Mouse (Mus musculus) hindbrain, embryonic 14.5 days (tissue): ENCODE data around the gene Txnrd2. TPM values are rescaled to one million over a fixed set of nuclear protein-coding genes. Genes with fewer than 3 reads are reported as not detected.

ENCODE experiments used
- ATAC-seq: fragments of 200-750 bp; cut with Nextera tagmentation; 2 replicates; pipeline ENCODE4 v1.8.0; 2017; ENCODE audit warnings: moderate number of reproducible peaks, mild to moderate bottlenecking, moderate TSS enrichment, moderate library complexity; ENCODE audit not compliant: low FRiP score
- DNase-seq: peaks from one replicate; pipeline ENCODE4 v3.0.0-alpha.2; 2015; ENCODE audit warnings: low spot score
- H3K27ac ChIP-seq: fragments of 300-500 bp; sonication (generic); 2 replicates; pipeline ENCODE4 v1.5.1; 2014; ENCODE audit warnings: mild to moderate bottlenecking, moderate library complexity
- H3K27me3 ChIP-seq: fragments of 300-500 bp; sonication (generic); 2 replicates; pipeline ENCODE4 v1.6.1; 2014; ENCODE audit warnings: mild to moderate bottlenecking, low read length, mixed read lengths; ENCODE audit not compliant: control insufficient read depth, insufficient read depth
- H3K36me3 ChIP-seq: fragments of 300-500 bp; sonication (generic); replicated peaks from 2 replicates; pipeline ENCODE4 v1.6.1; 2014; ENCODE audit not compliant: control insufficient read depth, insufficient read depth
- H3K4me1 ChIP-seq: fragments of 300-500 bp; sonication (generic); replicated peaks from 2 replicates; pipeline ENCODE4 v1.6.1; 2014; ENCODE audit warnings: antibody characterized with exemption, low read length, mixed read lengths; ENCODE audit not compliant: control insufficient read depth, insufficient read depth
- H3K4me2 ChIP-seq: fragments of 300-500 bp; sonication (generic); replicated peaks from 2 replicates; pipeline ENCODE4 v1.6.1; 2014; ENCODE audit warnings: mild to moderate bottlenecking, moderate library complexity
- H3K4me3 ChIP-seq: fragments of 300-500 bp; sonication (generic); replicated peaks from 2 replicates; pipeline ENCODE4 v1.5.1; 2014; ENCODE audit warnings: mild to moderate bottlenecking, low read length
- H3K9ac ChIP-seq: fragments of 300-500 bp; sonication (generic); 2 replicates; pipeline ENCODE4 v1.6.1; 2014
- H3K9me3 ChIP-seq: fragments of 300-500 bp; sonication (generic); 2 replicates; pipeline ENCODE4 v1.6.1; 2016; ENCODE audit warnings: low read length; ENCODE audit not compliant: control insufficient read depth
- WGBS: fragments of 180-500 bp; shearing (Covaris S2); extraction: QIAGEN DNeasy Blood & Tissue Kit; methylation state at CpG from one replicate; pipeline ENCODE4 v1.1.7; 2014; 5-methylcytosine and 5-hydroxymethylcytosine counted together
- polyA plus RNA-seq: library from polyadenylated mRNA; unstranded; fragments of >200 nt; fragmentation: Nextera tagmentation; extraction: Ambion mirVana; gene quantifications from 2 replicates; pipeline ENCODE4 v1.2.1, GENCODE M21; 2014

Txnrd2 gene
- polyA plus RNA-seq, 1 experiment from 2014 or later: 26.0 TPM

DNA sequence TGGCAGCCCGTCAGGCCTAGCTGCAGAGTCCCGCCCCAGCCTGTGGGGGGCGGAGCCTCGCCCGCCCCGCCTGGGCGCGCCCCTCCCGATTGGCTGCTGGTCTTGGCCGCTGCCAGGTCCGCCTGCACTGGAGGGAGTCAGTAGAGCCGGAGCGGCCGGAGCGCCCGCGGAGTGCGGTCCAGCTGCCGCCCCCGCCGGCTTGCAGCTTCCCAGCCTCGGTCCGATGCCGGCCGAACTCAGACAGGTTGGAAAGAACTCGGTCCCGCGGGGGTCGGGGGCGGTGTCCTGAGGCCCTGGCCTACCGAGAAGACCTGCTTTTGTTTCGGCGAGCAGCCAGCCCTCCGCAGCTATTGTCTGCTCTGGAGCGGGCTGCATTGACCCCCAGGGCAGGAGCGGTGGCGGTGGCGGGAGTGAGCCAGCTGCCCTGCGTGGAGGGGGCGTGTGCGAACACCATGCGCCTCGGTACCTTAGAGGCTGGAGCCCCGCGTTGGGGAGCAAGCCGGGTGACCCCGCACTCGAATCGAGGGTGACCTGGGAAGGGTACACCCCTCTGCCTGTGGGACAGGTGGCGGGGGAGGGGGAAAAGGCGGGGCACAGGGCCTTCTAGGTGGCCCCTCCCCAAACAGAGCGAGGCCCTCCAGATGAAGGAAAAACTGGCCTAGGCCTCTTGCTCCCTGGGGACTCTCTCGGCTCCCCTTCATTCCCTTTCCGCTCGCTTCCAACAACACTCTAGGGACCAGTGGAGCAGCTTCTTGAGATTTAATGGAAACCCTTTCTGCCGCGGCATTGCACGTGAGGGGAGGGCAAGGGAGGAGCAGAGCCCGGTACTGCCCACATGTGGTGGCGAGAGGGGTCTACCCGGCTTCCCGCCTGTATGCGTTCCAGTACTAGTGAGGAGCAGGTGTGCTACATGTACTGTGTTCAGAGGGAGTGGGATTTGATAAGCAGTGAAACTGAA is 33.4 kb upstream of the Txnrd2 start:
- Histone ChIP-seq H3K4me3 (peak overlapping the region; percentile 50), H3K9ac (peak overlapping the region; percentile 68), H3K4me1 (peaks cover 51% of the 10 kb centered on the region), H3K27me3 (no peaks in the 10 kb centered on the region), H3K4me2 (peak overlapping the region; percentile 78), H3K36me3 (peaks cover 16% of the 10 kb centered on the region), H3K9me3 (no peaks in the 10 kb centered on the region), H3K27ac (peak overlapping the region; percentile 85)
- WGBS: under 1% methylated on average over 60 of the region's 63 CpGs
- ATAC-seq (peak; percentile 77), DNase-seq (peak; percentile 81)

DNA sequence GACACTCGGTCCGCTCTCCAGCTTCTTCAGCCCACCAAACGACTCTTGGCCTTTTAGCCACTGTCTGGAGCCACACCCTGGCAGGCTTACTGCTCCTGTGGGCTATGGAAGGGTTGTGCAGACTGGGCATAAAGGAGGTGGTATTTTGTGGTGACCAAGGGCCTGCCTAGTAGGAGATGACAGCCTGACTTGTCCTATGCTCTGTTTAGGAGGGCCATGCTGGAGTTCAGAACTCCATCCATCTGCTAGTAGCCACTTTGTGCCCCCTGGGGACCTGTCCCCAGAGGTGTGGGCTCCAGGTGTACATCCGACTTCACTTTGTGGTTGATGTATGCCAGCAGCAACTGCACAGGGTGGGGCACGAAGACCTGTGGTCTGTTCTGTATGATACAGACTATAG is 32.6 kb upstream of the Txnrd2 start:
- Histone ChIP-seq H3K27me3 (no peaks in the 10 kb centered on the region), H3K27ac (peak overlapping the region; percentile 85), H3K4me3 (peak overlapping the region; percentile 50), H3K4me2 (peak overlapping the region; percentile 78), H3K4me1 (peaks cover 42% of the 10 kb centered on the region), H3K36me3 (peaks cover 24% of the 10 kb centered on the region), H3K9me3 (no peaks in the 10 kb centered on the region), H3K9ac (peak overlapping the region; percentile 68)
- 39% methylated on average over 5 of the region's 5 CpGs for WGBS
- DNase-seq (no peak), ATAC-seq (no peak)

DNA sequence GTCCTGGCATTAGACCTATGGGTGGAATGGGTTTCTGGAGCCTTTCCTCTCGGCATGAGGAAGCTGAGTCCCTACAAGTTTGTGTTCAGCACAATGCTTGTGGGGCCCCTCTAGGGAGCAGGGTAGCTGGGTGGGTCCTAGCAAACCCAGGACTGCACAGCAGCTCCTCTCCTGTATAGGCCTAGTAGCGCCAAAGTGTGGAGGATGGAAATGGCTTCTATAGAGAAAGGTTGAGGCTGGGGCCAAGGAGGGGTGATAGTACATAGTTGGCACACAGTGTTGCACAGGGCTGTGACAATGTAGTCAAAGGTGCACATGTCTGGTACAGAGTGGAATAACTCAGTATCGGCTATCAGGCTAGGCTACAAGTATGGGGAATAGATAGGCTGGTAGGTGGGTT is 32.1 kb upstream of the Txnrd2 start:
- Histone ChIP-seq H3K9ac (peak overlapping the region; percentile 68; the same call in 1 of the 2 replicates), H3K4me3 (peak overlapping the region; percentile 50; the same call in 1 of the 2 replicates), H3K27me3 (no peaks in the 10 kb centered on the region), H3K27ac (peak overlapping the region; percentile 71; the same call in 1 of the 2 replicates), H3K4me2 (peak overlapping the region; percentile 78), H3K4me1 (peaks cover 41% of the 10 kb centered on the region), H3K36me3 (peaks cover 29% of the 10 kb centered on the region), H3K9me3 (no peaks in the 10 kb centered on the region)
- ATAC-seq (no peak), DNase-seq (no peak)
- WGBS: 55% methylated on average over 3 of the region's 3 CpGs

DNA sequence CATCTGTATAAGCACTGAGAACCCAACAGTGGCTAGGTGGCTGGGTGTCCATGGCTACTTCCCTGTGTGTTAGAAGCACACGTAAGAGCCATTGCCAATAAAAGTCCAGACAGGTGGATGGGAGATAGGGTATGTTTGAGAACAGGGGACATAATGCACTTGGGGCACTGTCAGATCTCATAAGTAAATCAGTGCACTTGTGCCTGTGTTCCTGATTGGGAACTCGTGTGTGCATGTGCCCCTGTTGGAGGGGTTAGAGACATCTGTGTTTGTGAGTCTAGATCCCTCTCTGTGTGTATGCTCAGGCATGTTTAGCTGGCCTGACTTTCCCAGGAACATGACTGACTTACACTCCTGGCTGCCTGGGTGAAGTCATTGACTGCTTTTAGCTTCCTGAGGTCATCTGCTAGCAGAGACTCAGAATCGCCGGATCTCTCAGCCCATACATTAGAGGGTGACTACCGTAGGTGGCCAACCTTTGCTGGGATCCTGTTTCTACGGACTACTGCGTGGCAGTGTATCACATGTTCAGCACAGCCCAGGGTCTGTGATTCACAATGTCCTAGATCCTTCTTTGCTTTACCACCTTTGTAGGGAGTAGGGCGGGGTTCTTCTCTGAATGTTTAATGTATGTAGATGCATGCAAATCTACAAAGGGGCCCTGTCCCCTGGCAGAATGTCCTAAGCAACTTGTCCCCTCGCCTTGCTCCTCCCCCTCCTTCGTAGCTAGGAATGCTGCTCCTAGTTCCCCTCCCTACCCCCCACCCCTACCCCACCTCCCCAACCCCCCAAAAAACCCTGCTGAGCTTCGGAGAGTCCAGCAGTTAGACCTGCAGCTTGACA is 31.2 kb upstream of the Txnrd2 start:
- 13% methylated on average over 11 of the region's 11 CpGs for WGBS
- Histone ChIP-seq H3K9me3 (no peaks in the 10 kb centered on the region), H3K36me3 (peaks cover 38% of the 10 kb centered on the region), H3K4me2 (peak overlapping the region; percentile 78), H3K9ac (peak overlapping the region; percentile 22), H3K4me3 (no peak overlapping the region), H3K27me3 (no peaks in the 10 kb centered on the region), H3K4me1 (peaks cover 50% of the 10 kb centered on the region), H3K27ac (peak overlapping the region; percentile 71)
- DNase-seq (no peak), ATAC-seq (0 out of 2 replicates have a peak, but pooled peaks have one; percentile 12)

DNA sequence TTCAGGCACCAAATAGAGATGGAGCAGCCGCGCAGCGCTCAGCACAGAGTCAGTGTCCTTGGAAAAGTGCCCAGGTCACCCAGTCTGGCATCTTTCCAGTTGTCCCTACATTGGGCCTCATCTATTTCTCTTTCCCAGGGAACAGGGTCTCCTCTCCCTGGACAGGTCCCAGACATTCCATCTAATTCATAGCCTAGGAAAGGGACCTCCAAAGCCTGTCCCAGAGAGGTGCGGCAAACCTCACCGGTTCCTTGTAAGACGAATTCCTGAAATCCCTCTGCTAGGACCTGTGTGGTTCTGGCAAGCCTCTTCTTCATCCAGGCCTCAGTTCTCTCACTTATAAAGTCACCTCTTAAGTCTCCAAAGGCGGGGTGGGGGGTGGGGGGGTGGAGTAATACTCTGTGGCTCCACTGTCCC is 30.6 kb upstream of the Txnrd2 start:
- 21% methylated on average over 6 of the region's 7 CpGs for WGBS
- Histone ChIP-seq H3K4me3 (no peak overlapping the region), H3K9me3 (no peaks in the 10 kb centered on the region), H3K9ac (no peak overlapping the region; the same call in 1 of the 2 replicates), H3K27ac (peak overlapping the region; percentile 79), H3K36me3 (peaks cover 43% of the 10 kb centered on the region), H3K27me3 (no peaks in the 10 kb centered on the region), H3K4me1 (peaks cover 57% of the 10 kb centered on the region), H3K4me2 (peak overlapping the region; percentile 25; the same call in 1 of the 2 replicates)
- peak; percentile 77 for DNase-seq
- 0 out of 2 replicates have a peak, but pooled peaks have one; percentile 6 for ATAC-seq

DNA sequence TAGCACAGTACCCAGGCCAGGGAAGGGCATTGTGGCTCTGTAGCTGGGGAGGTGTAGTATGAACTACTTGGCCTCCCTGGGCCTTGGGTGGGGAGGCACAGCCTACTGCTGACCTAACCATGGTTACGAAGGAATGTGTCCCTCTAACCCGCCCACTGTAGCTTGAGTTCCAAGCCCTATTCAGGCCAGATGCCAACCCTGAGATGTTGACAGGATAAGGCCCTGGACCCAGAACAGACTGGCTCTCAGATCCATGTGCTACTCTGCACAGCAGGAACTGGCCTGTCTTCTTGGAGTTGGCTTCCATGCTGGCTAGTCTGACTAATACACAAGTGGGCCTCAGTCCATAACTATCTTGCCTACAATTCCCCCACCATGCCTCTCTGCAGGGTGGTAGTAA is 30.0 kb upstream of the Txnrd2 start:
- DNase-seq (no peak), ATAC-seq (no peak)
- no peak overlapping the region; the same call in 1 of the 2 replicates for H3K9ac ChIP-seq
- H3K4me2 ChIP-seq: peak overlapping the region; percentile 25; the same call in 1 of the 2 replicates
- WGBS: 54% methylated on average over 2 of the region's 2 CpGs
- H3K4me3 ChIP-seq: no peak overlapping the region
- peaks cover 43% of the 10 kb centered on the region for H3K36me3 ChIP-seq
- peak overlapping the region; percentile 79 for H3K27ac ChIP-seq
- no peaks in the 10 kb centered on the region for H3K9me3 ChIP-seq
- no peaks in the 10 kb centered on the region for H3K27me3 ChIP-seq
- H3K4me1 ChIP-seq: peaks cover 61% of the 10 kb centered on the region

DNA sequence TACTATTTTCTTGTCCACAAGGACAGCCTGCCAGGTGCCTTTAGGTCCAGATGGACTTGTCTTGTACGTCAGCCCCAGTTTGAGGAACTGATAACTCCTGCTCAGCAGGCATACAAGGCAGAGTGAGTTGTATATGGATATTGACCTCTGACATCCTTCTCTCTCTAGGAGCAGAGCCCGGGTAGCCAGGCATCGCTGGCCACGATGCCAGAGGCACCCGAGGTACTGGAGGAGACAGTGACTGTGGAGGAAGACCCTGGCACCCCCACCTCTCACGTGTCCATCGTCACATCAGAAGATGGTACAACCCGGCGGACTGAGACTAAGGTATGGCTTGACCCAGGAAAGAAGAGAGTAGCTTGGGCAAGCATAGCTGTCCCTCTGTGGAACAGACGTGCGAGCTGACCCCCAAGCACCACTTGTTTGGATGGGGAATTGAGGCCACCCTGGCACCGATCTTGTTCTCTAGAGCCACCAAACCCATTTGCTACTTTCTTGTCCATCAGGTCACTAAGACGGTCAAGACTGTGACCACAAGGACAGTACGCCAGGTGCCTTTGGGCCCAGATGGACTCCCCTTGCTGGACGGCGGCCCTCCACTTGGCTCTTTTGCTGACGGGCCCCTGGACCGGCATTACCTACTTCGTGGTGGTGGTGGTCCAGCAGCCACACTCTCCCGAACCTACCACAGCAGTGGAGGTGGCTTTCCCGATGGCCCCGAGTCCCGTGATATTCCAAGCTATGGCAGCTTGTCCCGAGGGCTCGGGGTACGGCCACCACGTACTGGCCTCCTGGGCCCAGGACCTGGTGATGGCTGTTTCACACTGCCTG is 29.2 kb upstream of the Txnrd2 start:
- peaks cover 51% of the 10 kb centered on the region for H3K36me3 ChIP-seq
- no peak overlapping the region for H3K4me3 ChIP-seq
- no peaks in the 10 kb centered on the region for H3K9me3 ChIP-seq
- ATAC-seq (no peak), DNase-seq (no peak)
- WGBS: 96% methylated on average over 27 of the region's 27 CpGs
- H3K4me1 ChIP-seq: peaks cover 67% of the 10 kb centered on the region
- H3K27me3 ChIP-seq: no peaks in the 10 kb centered on the region
- no peak overlapping the region for H3K4me2 ChIP-seq
- no peak overlapping the region for H3K9ac ChIP-seq
- H3K27ac ChIP-seq: peak overlapping the region; percentile 79; the same call in 1 of the 2 replicates

DNA sequence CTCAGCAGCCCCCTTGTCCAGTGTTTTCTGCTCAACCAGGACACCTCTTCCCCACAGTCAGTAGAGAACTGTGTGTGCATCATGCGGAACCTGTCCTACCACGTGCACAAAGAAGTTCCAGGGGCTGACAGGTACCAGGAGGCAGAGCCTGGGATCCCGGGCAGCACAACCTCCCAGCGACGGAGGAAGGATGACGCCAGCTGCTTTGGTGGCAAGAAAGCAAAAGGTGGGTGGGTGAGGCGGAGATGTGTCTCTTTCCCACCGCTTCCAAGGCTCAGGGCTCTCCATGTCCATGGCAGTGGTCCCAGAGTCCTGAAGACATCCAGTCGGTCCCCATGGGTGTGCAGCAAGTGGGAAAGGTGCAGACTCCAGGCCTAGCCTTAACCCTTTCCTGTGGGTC is 26.2 kb upstream of the Txnrd2 start:
- no peaks in the 10 kb centered on the region for H3K9me3 ChIP-seq
- H3K4me3 ChIP-seq: no peak overlapping the region
- no peak for ATAC-seq
- no peak overlapping the region for H3K9ac ChIP-seq
- peak overlapping the region; percentile 55 for H3K27ac ChIP-seq
- peak overlapping the region; percentile 19; the same call in 1 of the 2 replicates for H3K4me2 ChIP-seq
- no peak for DNase-seq
- peaks cover 81% of the 10 kb centered on the region for H3K36me3 ChIP-seq
- no peaks in the 10 kb centered on the region for H3K27me3 ChIP-seq
- 42% methylated on average over 9 of the region's 9 CpGs for WGBS
- H3K4me1 ChIP-seq: peaks cover 48% of the 10 kb centered on the region
